Mouse (Mus musculus): Measurements from ENCODE around the gene Mcm9.
"Not testable (repeated sequence)": the region's sequence is repeated elsewhere in the genome, so short reads cannot be mapped to it uniquely, and the experiment has no call there.

Gene Mcm9

DNA sequence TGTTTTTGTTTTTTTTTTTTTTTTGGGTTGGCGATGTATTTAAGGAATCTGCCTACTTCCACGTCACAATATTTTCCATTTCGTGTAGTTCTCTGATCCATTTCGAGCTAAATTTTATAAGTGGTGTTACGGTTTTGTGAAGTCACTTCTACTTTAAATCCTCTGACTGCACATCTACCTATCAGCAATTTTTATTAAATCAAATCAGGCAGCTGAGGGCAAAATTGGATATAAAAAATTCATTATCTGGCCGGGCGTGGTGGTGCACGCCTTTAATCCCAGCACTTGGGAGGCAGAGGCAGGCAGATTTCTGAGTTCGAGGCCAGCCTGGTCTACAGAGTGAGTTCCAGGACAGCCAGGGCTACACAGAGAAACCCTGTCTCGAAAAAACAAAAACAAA lies at the start of gene Mcm9:
Mcm9 (minus strand) TSS at position 101 of the 400 bp plus-strand sequence.
- not testable (repeated sequence) for DNase-seq (ENCODE audit: low read depth, low spot score)

DNA sequence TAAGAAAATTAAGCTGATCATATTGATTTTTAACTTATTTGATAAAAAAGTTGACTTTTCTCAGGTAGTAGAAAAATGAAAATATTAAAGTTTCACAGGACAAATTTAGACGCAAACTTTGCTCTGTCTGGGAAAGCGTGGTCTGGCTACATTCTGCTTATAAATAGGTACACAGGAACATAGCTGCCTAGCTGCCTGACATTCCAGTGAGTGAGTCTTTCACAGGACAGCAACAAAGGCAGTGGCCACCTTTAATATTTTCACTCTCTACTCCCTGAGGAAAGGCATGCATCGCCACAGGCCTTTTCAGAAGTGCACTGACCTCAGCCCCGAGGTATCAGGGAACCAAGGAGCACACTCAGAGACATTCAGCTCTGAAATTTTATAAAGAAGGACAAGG lies 31.5 kb upstream of the Mcm9 start:
- DNase-seq (ENCODE audit: low read depth, low spot score), result no peak

DNA sequence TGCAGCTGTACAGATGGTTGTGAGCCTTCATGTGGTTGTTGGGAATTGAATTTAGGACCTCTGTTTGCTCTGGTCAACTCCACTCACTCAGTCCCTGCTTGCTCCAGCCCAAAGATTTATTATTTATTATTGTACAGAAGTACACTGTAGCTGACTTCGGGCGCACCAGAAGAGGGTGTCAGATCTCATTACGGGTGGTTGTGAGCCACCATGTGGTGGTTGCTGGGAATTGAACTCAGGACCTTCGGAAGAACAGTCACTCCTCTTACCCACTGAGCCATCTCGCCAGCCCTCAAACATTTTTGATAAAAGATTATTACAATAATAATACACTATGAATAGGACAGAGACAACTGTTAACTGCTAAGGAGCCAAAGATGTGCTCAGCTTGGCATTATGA lies 24.0 kb upstream of the Mcm9 start:
- DNase-seq (ENCODE audit: low read depth, low spot score), result not testable (repeated sequence)

DNA sequence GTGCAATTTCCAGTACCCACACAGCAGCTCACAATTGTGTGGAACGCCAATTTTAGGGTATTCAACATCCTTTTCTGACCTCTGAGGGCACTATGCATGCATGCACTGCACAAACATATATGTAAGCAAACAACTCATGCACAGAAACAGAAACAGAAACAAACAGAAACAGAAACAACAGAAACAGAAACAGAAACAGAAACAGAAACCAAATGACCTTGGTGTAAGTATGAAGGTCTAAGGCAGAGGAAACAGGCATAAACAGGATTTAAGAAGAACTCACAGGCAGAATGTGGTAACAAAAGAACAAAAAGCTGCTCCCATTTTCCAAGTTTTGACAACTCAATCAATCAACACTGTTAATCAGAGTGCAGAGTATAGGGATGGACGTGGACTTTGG lies 20.4 kb upstream of the Mcm9 start:
- DNase-seq (ENCODE audit: low read depth, low spot score), result no peak

DNA sequence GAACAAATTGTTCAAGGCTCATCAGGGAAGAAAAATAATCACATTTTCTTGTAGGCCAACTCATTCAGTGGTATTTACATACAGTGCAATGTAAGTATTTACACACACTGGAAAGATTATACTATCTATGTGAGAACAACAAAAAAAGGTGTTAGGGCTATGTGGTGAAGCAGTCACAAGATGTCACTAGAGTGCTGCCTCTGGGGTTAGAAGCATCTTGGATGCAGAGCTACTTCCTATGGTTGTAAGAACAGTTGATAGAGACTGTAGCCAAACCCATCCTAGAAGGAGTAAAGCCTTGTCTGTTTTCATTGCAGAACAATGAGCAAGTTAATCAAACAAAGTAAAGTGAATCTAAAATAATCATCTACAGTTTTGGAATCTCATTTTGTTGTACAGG lies 11.3 kb upstream of the Mcm9 start:
- peak; percentile 16 for DNase-seq (ENCODE audit: low read depth, low spot score)

DNA sequence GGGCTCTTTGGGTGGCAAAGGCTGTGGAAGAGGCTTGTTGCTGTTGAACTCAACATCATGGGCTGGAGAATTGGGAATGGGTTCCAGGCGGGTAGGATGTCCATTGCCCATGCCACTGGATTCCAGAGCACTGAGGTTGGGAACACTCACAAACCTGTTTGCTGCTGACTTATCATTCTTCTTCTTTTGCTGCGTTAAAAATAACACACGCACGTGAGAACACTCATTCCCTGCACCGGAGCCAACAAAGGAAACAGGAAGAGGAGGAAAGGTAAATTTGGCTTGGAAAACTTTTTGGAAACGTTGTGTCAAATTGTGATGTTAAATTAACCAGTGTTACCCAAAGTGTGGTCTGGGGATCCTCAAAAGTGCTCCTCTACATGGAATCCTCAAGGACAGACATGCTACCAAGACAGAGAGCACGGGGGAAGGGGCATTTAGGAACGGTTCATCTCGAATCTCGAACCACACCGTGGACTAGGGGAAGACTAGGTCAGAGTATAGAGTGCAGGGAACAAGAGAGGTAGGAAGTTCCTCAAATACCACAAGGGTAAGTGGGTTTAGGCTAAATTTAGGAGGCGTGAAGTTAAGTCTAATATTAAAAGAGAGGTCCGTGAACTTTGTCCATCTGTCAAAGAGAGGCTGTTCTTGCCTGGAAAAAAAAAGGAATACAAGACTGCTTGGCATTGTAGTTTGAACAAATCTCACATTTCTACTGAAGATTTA lies 5.2 kb upstream of the Mcm9 start:
- DNase-seq (ENCODE audit: low read depth, low spot score), result no peak

DNA sequence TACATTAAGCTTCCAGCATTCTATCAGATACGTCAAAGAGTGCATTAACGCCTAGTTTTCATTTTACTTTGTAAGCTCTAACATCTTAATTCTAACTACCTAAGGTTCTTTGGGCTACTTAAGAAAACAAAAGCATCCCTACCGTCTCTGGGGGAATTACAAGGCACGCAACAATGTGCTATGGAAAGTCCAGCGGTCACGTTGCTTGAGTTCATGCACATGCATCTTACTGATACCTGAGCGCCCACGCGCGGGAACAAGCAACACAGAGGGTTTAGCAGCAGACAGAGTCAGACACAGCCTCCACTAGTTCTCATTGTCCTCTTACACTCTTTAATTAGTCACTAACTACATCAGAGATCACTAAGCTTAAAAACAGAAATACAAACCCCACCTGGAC lies 3.9 kb upstream of the Mcm9 start:
- DNase-seq (ENCODE audit: low read depth, low spot score), result no peak

DNA sequence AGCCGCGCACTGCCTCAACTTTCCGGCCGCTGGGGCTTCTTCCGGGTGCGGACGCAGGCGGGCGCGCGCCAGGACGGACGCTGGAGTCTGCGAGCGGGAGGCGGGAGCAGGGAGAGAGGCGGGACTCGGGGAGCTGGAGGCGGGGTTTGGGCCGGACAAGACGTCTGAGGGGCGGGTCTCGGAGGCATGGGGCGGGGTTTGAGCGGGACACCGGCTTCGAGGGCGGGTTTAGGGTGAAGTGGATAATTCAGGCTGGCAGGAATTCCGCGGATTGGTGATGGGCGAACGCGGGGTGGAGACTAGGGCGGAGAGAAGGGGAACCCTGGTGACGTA lies 355 bp downstream of the Mcm9 start:
- DNase-seq (ENCODE audit: low read depth, low spot score), result peak; percentile 92

DNA sequence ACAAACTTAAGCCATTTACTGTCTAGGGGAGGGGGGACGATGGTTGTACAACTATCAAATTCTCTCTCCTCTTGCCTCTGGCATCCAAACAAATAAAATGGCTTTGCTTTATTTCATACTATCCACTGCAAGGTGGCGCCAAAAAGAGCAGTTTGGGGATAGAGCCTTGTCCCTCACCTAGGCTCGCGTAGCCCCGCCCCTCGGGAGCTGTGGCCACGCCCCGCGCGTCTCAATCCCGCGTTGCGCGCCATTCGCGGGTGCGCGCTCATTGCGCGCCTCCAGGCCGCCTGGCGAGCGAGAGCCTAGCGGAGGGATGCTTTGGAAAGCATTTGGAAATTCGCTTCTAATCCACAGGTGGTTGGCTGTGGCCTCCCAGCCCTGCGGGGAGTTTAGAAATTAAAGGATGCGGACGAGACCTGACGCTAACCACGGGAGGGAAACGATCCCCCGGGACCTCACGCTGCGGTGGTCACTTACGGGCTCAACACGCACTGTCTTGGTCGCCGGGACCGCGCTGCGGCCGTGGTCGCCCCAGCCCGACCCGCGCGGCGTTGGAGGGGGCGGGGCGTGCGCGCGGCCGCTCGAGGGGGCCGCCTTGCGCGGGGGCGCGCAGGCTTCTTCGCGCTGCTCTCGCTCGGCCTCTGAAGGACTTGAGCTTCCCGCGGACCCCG lies 857 bp downstream of the Mcm9 start:
- DNase-seq (ENCODE audit: low read depth, low spot score), result peak; percentile 79

DNA sequence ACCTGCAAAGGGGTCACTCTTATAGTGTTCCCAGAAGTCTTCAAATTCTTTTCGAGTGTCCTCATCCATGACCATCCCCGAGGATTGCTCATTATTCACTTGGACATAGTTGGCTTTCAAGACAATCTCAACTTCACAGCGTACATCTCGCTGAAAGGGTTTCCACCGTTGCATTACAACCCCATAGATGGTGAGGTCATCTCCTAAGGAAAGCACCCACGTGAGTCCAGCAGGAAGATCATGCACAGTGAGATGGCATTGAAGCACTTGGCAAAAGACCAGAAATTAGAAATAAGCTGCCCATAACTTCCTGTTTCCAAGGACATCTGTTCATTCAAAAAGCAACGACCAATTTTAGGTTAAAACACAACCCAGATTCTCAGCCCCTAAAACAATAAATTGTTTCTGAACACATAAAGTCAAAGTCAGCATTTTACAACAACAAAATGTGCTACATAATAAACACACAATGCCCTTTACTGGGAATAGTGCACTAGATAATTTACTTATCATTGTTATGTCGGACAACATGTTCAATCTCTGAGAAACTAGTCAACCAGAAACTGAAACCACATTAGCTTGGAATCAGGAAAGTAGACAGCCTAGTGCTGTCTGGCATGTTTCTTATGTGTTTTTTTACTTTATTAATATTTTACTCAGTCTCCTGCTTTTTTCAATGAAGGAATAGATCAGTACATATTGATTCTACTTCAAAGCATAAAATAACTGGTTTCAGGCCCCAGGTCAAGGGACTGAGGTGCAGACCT lies 14.2 kb downstream of the Mcm9 start:
- DNase-seq (ENCODE audit: low read depth, low spot score), result no peak

DNA sequence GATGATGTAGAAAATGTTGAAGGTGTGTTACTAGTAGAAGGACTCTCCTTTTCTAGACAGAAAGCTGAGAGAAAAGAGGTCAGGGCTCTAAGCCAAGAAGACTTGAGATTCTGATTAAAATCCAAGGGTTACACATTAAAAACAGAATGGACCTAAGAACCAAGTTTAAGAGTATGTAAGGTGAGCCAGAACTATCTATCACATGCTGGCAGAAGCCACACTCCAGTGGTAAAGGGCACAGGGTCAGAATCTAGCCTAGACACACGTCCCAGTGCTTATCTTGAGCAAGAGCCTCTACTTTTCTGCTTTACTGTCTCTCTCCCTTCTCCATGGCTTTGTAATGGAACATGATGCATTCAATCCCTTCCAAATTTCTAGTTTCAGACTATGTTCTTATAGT lies 16.3 kb downstream of the Mcm9 start:
- DNase-seq (ENCODE audit: low read depth, low spot score), result no peak

DNA sequence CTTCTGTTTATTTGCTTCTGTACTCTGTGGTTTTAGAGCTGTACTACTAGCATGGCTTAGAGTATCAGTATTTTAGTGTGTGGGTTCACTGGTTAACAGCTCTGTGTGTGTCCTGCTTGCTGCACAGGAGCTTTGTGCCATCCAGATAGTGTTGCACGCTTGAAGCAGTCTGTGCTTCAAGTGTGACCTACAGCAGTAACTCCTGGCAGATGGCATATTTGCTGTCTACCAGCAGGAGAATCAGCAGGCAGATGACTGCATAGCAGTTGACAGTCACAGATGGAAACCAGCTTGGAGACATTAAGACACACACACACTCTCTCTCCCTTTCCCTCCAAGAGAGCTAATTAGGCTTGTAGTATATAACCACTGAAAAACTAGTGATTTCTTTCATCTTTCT lies 18.1 kb downstream of the Mcm9 start:
- DNase-seq (ENCODE audit: low read depth, low spot score), result no peak

DNA sequence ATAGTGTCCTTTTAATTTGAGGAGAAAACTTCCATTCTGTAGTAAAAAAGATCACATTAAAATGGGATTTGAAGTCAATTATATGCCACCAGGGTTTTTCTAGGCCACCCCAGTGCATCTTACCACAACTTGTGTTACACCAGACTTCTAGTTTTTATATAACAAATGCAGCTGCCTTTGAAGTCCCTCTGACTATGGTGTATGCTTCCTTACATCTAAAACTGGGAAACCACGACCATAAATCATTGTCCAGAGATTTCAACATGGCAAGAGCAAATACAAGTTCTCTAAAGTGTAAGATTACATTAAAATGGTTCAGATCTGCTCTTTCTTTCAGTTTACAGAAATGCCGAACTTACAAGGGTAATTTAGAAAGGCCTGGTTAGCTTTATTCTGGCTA lies 22.0 kb downstream of the Mcm9 start:
- no peak for DNase-seq (ENCODE audit: low read depth, low spot score)

DNA sequence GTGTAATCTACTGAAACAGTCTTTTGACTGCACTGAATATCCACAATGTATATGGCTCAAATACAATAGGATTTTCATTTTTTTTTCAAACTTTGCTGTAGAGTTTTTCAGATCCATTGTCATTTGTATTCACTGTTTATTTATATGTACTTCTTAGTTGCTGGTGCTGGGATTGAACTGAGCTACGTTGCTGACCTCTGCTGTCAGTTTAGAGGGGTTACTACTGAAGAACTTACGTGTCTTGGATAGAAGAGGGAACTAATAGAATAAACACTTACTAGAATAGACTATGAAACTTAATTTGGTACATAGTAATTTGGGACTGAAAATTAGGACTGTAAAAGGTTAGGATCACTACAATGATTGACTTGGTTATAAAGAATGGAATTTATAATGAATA lies 24.9 kb downstream of the Mcm9 start:
- DNase-seq (ENCODE audit: low read depth, low spot score), result no peak

DNA sequence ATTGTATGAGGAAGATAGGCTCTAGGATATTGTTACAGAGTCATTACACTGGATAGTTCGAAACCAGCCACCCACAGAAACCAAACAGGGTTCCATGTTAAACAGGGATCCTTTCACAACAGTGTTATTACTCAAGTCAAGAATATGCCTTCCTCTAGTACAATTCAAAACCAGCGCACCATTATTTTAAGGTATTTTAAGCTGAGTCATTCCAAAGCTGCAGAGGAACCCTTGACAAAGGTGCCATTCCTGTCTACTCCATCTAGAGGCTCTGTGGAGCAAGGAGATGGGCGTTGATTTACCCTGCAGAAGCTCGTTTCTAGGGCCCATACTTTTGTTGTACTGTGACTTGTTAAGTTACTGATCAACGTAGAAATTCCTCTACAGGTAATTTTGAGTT lies 31.4 kb downstream of the Mcm9 start:
- DNase-seq (ENCODE audit: low read depth, low spot score), result no peak

DNA sequence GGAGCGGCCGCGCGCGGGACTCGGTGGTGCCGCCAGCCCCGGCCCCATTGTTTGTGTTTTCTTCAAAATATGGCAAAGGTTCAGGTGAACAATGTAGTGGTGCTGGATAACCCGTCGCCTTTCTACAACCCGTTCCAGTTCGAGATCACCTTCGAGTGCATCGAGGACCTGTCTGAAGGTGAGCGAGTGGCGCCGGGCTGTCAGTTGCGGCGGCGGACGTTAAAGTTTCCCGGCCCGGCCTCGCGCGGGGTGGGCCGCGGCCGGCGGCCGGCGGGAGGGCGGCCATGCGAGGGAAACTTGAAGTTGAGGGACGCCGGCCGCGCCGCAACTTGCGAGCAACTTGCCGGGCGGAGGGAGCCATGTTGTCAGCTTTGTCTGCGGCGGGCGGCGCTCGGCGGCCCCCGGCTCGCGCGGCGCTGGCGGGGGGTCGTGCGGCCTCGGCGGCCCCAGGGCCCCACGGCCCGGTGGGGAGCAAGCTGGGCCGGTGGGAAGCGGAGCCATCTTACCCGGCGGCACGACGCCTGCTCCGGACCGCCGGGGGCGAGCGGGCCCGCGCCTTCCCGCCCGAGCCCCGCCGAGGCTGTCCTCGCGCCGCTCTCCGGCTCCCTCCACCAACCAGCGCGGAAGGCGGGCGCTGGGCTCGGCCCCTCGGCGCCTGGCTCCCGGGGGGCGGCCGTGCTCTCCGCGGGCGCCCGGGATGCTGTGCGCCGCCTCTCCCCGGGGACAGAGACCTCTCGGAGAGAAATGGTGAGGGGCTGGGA lies 32.9 kb downstream of the Mcm9 start:
- DNase-seq (ENCODE audit: low read depth, low spot score), result peak; percentile 26

DNA sequence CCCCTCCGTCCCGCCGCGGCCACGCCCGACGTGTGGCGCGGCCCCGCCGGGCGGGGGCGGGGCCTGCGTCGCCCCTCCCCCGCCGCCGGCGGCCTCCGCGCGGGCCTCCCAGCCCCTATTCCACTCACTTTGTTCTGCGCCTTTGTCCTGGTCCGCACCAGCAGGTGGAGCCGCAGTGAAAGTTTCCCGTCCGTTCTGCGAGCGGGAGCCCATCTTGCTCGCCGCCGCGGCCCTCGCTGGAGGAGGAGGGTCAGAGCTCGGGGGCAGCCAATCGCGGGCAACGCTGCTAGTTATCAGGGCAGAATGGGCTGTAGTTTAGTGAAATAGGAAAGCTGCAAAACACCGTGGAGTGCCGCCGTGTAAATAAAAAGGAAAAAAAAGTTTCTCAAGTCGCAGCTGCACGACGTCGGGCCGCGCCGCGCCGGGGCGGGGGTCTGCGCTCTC lies 33.5 kb downstream of the Mcm9 start, which contains the start of gene Asf1a:
Asf1a (plus strand) TSS at position 81 of the 444 bp plus-strand sequence.
- peak; percentile 89 for DNase-seq (ENCODE audit: low read depth, low spot score)

DNA sequence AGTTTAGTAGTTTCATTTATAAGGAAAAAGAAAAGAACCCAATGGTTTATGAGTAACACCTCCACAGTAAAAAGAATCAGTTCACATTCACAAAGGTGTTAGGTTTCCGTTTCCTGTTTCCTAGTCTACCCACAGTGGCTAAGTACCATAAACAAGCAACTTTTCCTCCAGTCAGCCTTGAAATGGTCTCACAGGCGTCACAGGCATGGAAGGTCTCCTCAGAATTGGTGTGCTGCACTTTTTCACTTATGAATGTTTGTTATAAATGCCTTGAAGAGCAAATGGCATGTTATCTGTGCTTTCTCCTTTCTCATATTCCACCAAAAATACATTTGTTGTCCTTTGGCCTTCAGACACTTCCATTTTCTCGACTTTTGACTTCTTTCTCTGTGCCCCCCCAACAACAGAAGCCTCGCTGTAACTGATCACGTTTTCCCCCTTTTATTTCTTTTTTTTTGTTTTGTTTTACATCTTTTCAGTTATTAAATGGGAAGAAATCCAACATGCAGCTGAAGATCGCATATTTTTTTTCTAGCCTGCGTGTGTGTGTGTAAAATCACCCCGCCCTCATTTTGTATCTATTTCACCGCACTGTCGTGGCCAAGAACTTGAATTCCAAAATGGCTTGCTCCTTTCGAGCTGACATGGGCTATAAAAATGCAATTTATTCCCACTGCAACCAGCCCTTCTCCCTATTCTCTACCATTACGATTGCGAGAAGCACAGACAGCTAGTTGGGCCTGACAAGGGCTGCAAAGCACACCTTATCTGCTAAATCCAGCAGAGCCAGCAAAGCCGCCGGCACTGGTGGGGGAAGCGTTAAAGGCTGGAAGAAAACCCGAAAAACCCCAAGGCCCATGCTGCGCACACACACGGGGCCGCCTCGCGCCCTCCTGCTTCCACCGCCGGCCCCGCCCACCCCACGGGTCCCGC lies 34.2 kb downstream of the Mcm9 start:
- no peak for DNase-seq (ENCODE audit: low read depth, low spot score)

DNA sequence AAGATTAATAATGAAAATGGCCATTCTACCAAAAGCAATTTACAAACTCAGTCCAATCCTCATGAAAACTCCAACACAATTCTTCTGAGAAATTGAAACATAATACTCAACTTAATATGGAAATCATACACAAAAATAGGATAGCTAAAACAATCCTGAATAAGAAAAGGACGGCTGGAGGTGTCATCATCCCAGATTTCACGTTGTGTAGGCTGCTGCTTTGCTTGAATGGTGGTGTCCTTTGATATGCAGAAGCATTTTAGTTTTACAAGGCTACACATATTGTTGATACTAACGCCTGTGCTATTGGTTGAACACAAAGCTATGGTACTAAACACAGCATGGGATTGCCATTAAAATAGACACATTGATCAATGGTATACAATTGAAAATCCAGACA lies 44.5 kb downstream of the Mcm9 start:
- no peak for DNase-seq (ENCODE audit: low read depth, low spot score)

DNA sequence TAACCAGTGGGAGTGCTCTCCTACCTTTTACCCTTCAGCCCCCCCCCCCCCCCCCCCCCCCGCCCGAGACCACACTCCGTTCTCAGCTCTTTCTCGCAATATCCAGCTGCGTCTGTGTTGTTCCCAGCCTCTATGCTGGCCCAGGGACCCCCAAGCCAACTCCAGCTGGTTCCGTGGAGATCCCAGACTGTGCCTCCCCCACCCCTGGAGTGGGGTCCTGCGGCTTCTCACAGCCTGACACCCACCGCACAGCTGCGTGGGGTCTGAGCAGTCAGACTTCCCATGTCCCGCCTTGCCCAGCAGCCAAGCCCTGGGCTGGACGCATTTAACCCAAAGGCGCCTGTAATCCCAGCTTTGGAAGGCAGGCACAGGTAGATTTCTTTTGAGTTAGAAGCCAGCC lies 49.2 kb downstream of the Mcm9 start:
- no peak for DNase-seq (ENCODE audit: low read depth, low spot score)

DNA sequence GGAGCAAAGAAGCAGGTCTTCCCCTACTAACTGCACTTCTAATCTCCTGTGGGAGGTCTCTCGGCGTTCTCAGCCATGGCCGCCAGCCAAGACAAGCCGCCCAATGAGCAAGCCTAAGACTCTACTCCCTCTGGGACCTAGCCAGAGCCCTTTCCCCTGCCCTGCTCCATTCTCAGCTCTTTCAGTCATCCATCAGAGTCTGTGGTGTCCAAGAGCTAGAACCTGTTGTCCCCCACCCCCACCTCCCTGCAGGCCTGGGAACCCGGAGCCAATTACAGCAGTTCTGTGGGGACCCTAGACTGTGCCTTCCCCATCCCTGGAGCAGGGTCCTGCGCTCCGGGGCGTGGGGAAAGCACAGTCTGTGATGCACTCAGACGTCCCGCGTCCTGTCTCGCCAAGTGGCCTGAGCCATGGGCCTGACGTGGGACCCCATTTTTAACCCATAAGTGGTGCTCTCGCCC lies 49.6 kb downstream of the Mcm9 start:
- no peak for DNase-seq (ENCODE audit: low read depth, low spot score)
